Mouse (Mus musculus): ENCODE data around the gene Grid2ip.

Gene Grid2ip

GRCm38 (mm10) chr5:143410841-143411395, 53.8 kb downstream of the Grid2ip start:
- in situ Hi-C loops (cut with MboI, MseI) = no loop called here

- in situ Hi-C loops (cut with MboI, MseI) = no loop called here
Measured at GRCm38 (mm10) chr5:143421484-143421883, 64.3 kb downstream of the Grid2ip start.

GRCm38 (mm10) chr5:143422990-143423389, 65.9 kb downstream of the Grid2ip start:
- in situ Hi-C loops (cut with MboI, MseI) = no loop called here

GRCm38 (mm10) chr5:143423899-143424519, 66.9 kb downstream of the Grid2ip start:
- in situ Hi-C loops (cut with MboI, MseI) = no loop called here

DNA sequence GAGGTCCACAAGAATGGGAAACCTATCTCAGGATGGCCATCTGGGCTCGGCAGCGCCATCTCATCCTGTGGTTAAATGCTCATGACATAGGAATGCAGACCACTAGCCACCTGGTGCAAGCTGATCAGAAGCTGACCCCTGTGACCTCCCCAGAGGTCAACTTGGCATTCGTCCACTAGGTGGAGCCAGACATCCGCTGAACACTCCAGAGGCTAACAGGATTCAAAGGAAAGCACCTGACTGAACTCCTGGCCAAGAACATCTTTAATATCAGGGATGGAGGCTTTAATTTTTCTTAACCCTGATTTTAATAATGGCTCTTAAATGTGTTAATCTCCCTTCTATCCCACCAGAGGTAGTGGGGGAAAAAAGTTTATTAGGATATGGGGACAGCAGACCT, 77.3 kb downstream of the Grid2ip start:
- in situ Hi-C loops (cut with MboI, MseI) = loop anchor here (10.0 kb wide), 1 partner anchor 530 kb away; no protein-coding TSS in a partner anchor

DNA sequence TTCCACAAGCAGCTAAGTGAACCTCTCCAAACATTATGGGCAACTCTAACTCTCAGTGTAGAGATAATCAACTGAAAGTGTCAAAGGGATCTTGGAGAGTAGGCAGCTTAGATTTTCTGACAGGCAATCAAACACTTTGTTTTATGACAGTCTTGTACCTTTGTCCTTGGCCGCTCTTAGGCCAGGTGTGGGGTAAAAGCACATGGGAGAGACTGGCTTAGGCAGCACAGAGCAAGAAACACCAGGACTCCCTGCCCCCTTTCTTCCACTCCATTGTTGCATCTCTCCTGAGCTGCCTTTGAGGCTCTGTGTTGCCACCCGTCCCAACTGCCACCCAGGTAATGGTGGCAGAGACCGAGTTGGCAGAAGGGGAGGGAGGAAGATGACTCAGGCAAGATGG, 84.2 kb downstream of the Grid2ip start:
- in situ Hi-C loops (cut with MboI, MseI) = no loop called here

DNA sequence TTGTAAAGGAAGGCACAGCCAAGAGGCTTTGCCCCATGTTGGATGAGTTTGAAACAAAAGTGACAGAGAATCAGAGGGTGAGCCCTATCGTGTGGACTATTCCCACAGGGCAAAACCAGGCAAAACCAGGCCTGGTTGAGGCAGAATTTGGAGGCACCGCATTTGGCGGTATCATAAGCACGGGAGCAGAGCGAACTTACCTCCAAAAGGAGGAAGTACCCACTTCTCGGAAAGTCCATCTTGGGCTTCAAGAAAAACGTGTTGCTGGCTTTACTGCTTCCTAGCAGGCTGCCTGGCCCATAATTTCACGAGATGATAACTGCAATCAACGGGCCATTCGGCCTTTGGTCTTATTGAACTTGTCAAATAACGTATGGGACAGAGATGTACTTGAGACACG, 84.6 kb downstream of the Grid2ip start:
- in situ Hi-C loops (cut with MboI, MseI) = no loop called here
